Mouse (Mus musculus): ENCODE data around the gene Ahnak2. TPM values are rescaled to one million over a fixed set of nuclear protein-coding genes. Genes with fewer than 3 reads are reported as not detected.

The Ahnak2 gene
- total RNA-seq, 2 experiments from 2014 or later = 3.3 to 3.5 TPM

- TF ChIP-seq CTCF (conservative IDR thresholded peaks at IDR 0.05) = no peak
- Histone ChIP-seq H3K4me3 (peak overlapping the region; percentile 77), H3K27ac (peak overlapping the region; percentile 84; the same call in 1 of the 2 replicates)
- no peak for DNase-seq (ENCODE audit: low spot score in 2 of 2)
These were observed 79.0 kb downstream of the Ahnak2 start for GRCm38 (mm10) chr12:112723445-112723844.

GRCm38 (mm10) chr12:112723028-112723330, 79.5 kb downstream of the Ahnak2 start:
- no peak for DNase-seq (ENCODE audit: low spot score in 2 of 2)
- Histone ChIP-seq H3K27ac (peak overlapping the region; percentile 84), H3K4me3 (peak overlapping the region; percentile 77)
- no peak for TF ChIP-seq CTCF (conservative IDR thresholded peaks at IDR 0.05)

- DNase-seq (ENCODE audit: low spot score in 2 of 2) = no peak
- Histone ChIP-seq H3K4me3 (peak overlapping the region; percentile 77), H3K27ac (peak overlapping the region; percentile 84)
- TF ChIP-seq CTCF (conservative IDR thresholded peaks at IDR 0.05) = no peak
These were observed 80.0 kb downstream of the Ahnak2 start for GRCm38 (mm10) chr12:112722240-112723027.

Small RNAs within 50 kb of the gene (microRNA-seq; reads per million reads assigned to microRNA genes)
- 1.8 to 2.2 reads per million in 2 experiments for gene Mir6940

Other genes with a start within 250 kb of the Ahnak2 start
- gene Inf2, start 213.9 kb downstream of the Ahnak2 start, total RNA-seq (2021) = 100 to 1,000 TPM; 131 to 138 TPM
- 10 to 100 TPM; 10.1 to 10.6 TPM for gene Adssl1, start 182.6 kb downstream of the Ahnak2 start, total RNA-seq (2021)
- gene Siva1, start 158.0 kb downstream of the Ahnak2 start, total RNA-seq (2021) = 10 to 100 TPM; 19.6 to 20.1 TPM
- gene Akt1, start 127.8 kb downstream of the Ahnak2 start, total RNA-seq (2021) = 100 to 1,000 TPM; 152 to 160 TPM
- gene Zbtb42, start 123.8 kb downstream of the Ahnak2 start, total RNA-seq (2021) = under 1 TPM; 0.44 to 0.52 TPM
- 100 to 1,000 TPM; 194 to 210 TPM for gene Cep170b, start 82.2 kb downstream of the Ahnak2 start, total RNA-seq (2021)
- 1 to 10 TPM; 8.6 to 9.7 TPM for gene Pld4, start 42.0 kb downstream of the Ahnak2 start, total RNA-seq (2021)
- 10 to 100 TPM; 12.8 to 13.2 TPM for gene Clba1, start 6.3 kb upstream of the Ahnak2 start, total RNA-seq (2021)
- 10 to 100 TPM in 1 of 2 experiments, 1 to 10 TPM in 1; 7.1 to 10.8 TPM for gene Cdca4, start 26.8 kb upstream of the Ahnak2 start, total RNA-seq (2021)
- not detected for gene Gpr132, start 65.6 kb upstream of the Ahnak2 start, total RNA-seq (2021)
- 10 to 100 TPM; 44.1 to 52.1 TPM for gene Jag2, start 127.1 kb upstream of the Ahnak2 start, total RNA-seq (2021)
- 10 to 100 TPM in 1 of 2 experiments, 1 to 10 TPM in 1; 9.8 to 10.1 TPM for gene Nudt14, start 139.5 kb upstream of the Ahnak2 start, total RNA-seq (2021)
- gene Btbd6, start 173.8 kb upstream of the Ahnak2 start, total RNA-seq (2021) = 10 to 100 TPM; 55.8 to 55.9 TPM
- gene Brf1, start 198.0 kb upstream of the Ahnak2 start, total RNA-seq (2021) = 10 to 100 TPM; 55.6 to 57.4 TPM
- gene Pacs2, start 211.9 kb upstream of the Ahnak2 start, total RNA-seq (2021) = 10 to 100 TPM; 79.6 to 81.8 TPM

Measured in layer of hippocampus, adult 2 months (tissue).